Mouse (Mus musculus): ENCODE measurements at regions not wholly inside any gene's neighbourhood (a gene's known extent, or its start where the extent isn't known, plus 50 kb on each side); places are given as distances from the start of the nearest gene placed in this dataset.

GRCm38 (mm10) chr2:50812296-50812695 lies 336.6 kb downstream of the Rnd3 start:
- no peak for TF ChIP-seq CTCF (IDR thresholded peaks at IDR 0.05; ENCODE audit: low read depth)
- no peak for TF ChIP-seq EP300 (IDR thresholded peaks at IDR 0.05; ENCODE audit: low read depth)

Measured in liver, postnatal 0 days (tissue).